Mouse (Mus musculus) embryo, embryonic 11 days (tissue): Measurements from ENCODE around the gene Insl5.

Source experiments
- DNase-seq: peaks from one replicate; pipeline ENCODE4 v3.0.0-alpha.2; 2015

The Insl5 gene

DNA sequence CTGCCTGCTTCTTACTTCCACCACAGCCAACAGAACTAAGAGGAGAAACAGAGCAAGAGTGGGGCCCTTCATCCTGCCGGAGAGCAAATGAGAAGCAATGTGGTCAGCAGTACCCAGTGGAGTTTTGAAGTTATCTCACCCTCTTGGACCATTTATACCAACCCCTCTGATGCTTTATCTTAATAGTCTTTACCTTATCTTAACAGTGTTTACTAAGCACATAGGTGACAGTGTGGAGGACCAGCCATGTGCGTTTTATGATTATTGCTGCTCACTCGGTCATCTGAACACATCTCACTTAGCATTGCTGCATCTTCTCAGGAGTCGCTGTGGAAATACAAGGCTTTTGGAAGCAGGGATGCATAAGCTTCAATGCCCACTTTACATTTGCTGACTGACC is at the start of gene Insl5:
TSS of gene Insl5 (minus strand) at position 222 of the 400 bp plus-strand sequence.
- no peak for DNase-seq

GRCm38 (mm10) chr4:103070631-103071030 is 44.0 kb upstream of the Insl5 start:
- peak; percentile 9 for DNase-seq

DNA sequence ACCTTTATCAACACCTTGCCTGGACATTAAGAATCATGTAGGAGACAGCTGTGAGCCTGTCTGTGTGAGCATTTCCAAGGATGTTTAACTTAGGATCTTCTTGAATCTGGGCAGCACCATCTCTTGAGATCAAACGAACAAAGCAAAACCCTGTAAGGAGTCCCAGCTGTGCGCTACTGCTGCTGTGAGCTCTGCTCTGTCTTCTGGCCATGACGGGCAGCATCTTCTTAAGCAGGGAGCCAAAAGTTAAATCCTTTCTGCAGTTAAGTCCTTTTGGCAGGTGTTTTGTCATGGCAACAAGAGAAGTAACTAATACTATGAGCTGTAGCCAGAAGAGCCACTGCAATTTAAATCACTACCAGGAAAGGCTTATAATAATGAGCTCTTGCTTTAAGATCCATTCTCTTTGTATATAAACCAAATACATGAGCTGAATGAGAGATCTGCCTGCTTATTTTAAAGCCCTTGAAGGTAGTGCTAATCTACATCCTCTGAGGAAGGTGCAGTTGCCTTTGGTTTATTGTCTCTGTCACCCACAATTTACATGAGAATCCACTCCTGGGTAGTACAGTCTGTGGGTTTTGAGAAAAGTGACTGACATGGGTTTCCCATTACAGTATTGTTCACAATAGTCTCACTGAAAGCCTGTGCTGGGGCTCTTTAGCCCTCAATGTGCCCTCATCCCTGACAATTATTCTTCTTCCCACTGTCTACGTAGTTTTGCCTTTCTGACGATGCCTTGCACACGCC is 41.4 kb upstream of the Insl5 start:
- no peak for DNase-seq

- DNase-seq: no peak
These were observed 38.3 kb upstream of the Insl5 start for GRCm38 (mm10) chr4:103064976-103065375.

DNA sequence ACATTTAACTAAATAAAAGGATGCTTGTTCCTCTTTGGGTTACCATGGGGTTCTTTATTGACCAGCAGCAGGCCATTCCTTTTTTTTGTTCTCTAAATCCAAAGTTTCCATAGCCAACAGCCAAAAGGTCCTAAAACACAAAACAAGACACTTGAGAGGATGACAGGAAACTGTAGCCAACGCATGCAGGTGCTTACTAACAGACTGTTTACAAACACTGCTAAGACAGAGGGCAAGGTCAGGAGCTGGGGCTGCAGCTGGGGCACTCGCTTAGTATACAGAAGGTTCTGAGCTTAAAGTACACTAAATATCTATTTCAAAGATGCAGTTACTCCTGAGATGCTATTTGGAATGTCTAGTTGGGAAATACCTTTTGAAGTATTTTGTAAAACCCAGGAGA is 37.8 kb upstream of the Insl5 start:
- no peak for DNase-seq

DNA sequence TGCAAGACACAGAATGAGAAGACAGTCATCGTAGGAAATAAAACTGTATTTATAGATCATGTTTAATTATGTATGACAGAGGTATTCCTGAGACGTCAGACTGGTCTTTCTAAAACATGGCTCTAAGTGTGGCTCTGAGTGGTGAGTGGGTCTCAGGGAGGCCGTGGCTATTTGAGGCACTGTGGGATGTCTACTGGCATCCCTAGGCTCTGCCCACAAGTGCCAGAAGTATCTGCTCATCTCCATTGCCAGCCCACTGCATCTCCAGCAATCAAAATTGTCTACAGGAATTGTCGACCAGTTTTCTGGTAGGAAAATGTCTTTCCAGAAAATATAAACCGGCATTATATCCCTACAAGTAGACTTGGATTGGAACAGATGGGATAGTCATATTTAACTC is 30.3 kb upstream of the Insl5 start:
- no peak for DNase-seq

DNA sequence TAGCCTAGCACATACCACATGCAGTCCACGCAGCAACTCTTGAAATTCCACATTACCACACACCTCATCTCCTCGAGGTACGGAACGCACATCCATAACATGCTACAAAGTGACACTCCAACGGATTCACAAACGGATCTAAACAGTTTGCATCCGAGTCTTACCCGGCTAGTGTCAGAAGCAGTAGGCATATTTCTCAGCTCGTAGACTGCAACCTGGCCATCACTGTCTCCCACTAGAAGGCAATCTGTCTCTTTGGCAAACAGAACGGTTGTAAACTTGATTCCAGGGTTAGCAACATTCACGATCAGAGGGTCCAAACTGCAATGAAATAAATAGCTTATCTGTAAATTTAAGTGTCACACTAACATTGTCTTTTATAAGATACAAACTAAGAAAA is 21.4 kb upstream of the Insl5 start:
- DNase-seq: no peak

- DNase-seq: no peak
These were observed 16.4 kb upstream of the Insl5 start for GRCm38 (mm10) chr4:103042997-103043396.

DNA sequence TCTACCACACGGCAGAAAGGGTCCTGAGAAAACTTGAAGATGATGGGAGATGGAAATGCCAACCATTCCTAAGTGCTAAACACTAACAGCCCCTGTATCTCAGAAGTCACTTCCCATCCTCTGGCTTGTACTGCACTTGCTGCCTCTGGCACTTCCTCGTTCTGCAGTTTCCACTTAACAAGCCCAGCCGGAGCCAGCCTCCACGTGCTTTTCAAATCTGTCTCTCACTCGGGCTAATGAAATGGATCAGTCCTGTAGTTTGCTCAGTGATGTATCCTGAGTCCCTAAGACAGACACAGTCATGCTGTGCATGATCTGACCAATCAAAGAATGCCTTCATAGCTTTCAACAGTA is 13.2 kb upstream of the Insl5 start:
- no peak for DNase-seq

DNA sequence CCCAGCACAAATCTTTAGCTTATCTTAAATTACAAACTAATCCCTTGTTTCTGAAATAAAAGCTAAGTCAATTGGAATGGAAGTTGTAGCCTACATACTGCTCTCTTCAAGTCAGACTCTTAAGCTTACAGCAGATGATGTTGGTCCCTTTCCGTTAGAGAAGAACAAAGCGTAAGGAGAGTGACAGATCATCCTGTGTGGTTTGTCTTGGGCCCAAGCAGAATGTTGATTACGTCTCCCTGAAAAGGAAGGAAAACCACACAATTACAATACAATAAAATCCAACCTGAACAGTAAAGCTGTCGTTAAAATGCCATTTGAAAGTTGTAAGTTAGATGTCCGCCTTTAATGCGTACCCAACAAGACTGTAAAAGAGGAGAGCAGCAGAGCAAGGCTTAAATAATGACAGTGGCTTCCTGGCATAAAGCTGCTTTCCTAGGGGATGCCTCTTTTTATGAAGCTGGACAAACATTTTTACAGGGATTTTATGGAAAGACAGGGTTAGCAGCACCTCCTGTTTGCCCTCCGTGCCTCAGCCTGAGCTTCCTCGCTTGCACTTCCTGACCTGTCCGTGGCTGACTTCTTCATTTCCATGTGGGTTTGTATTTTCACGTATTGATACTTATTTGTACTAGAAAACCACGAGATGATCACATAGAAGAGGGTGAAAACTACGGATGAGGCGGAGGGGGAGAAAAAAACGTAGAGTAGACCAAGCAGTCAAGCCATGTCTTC is 12.6 kb upstream of the Insl5 start:
- DNase-seq: no peak

GRCm38 (mm10) chr4:103028177-103029088 is 1.8 kb upstream of the Insl5 start:
- peak; percentile 27 for DNase-seq

- no peak for DNase-seq
These were observed 1.1 kb upstream of the Insl5 start for GRCm38 (mm10) chr4:103027745-103028144.

DNA sequence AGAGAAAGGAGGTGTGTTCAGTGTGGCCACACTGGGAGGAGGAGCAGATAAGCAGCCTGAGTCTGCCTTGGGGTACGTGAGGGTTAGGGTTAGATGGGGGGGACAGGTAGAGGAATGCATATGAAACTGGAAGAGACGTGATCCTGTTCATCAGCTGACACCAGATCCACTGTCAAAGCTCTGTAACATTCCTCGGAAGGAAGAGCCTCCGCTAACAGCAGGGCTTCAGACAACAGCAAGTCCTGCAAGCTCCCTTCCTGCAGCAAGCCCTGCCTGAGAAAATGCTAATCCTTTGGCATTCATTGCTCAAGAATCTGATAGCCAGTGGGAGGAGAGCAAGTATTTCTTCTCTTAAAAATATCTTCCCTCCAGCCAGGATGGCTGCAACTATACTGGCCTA is 13.2 kb downstream of the Insl5 start:
- DNase-seq: peak; percentile 49

GRCm38 (mm10) chr4:103011823-103012222 is 14.8 kb downstream of the Insl5 start:
- peak; percentile 44 for DNase-seq

- no peak for DNase-seq
These were observed 15.9 kb downstream of the Insl5 start for GRCm38 (mm10) chr4:103010734-103011133.

- peak; percentile 31 for DNase-seq
These were observed 19.7 kb downstream of the Insl5 start for GRCm38 (mm10) chr4:103006943-103007418.

DNA sequence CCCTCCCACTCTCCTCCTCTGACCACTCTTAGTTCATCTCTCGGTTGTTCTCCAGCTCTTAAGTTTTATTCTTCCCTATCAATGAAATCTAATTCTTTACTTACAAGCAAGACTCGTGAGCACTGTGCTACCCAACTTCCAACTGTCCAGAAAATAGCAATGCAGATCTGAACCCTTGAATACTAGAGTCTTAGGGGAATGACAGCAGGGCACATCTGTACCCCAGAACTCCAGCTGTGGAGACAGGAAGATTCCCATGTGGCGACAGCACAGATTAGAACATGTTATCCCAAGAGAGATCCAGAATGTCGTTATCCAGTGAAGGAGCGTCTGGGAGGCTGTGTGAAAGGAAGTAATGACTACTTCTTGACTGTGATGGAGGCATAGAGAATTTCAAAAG is 20.4 kb downstream of the Insl5 start:
- no peak for DNase-seq

GRCm38 (mm10) chr4:103005190-103005945 is 21.3 kb downstream of the Insl5 start:
- DNase-seq: peak; percentile 81

DNA sequence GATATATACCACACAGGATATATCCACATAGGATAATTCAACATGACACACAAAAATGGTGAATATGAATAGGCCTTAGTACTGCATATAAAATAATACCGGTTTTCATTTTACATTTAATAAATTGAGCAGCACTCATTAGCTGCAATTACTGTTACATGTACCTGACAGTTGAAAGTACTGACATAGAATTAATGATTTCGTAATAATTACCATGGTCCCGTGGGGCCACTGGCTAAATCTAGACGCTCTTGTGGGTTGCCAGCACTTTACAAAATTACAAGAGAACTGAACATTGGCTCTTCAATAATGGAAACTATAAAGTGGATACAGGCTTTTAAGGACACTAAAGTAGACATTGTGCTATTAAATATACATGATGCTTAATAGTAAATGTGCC is 22.0 kb downstream of the Insl5 start:
- no peak for DNase-seq

DNA sequence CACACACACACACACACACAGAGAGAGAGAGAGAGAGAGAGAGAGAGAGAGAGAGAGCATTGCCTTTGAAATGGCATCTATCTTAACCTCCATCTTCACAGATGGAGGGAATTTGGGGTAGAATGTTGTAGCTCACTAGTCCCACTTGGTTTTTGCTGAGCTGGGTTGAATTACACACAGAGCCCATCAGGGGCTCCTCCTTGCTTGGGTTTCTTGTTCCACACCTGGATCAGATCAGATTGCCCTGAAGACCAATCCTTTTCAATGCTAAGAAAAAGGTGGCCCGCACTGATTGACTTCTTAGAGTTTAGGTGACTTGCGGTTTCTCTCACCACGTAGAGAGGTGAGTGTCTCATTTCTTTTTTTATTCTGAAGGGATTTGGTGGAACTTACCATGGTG is 35.0 kb downstream of the Insl5 start:
- no peak for DNase-seq

DNA sequence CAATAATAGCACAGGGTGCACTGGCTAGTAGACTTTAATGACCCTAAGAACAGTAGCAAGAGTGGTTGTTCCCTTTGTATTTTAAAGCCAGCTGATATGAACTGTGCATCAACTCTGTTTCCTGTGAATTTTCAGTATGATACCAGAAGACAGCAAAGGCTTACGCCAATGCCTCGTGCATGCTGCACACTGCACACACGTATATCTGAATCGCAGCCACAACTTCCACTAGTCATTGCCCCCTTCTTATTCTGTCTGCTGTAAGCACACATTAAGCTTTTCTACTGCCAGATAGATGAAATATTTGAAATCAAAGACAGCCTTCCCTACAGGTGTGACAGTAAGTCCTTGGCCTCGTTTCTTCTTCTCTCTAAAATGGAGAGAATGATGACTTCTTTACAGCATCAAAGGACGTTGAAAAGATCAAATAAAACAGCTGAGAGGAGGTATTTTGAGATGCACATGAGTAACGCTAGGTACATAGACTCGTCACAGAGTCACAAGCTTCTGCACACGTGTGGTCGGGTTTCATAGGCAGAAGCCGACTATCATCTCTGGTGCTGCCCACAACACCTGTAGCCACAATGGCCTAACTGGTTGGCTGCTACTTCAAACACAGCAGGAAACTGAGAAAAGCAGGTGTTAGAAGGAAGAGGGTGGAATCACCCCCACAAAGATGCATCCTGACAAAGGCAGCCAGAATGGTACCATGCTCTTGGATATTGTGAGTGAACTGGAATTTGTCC is 35.9 kb downstream of the Insl5 start:
- DNase-seq: no peak

DNA sequence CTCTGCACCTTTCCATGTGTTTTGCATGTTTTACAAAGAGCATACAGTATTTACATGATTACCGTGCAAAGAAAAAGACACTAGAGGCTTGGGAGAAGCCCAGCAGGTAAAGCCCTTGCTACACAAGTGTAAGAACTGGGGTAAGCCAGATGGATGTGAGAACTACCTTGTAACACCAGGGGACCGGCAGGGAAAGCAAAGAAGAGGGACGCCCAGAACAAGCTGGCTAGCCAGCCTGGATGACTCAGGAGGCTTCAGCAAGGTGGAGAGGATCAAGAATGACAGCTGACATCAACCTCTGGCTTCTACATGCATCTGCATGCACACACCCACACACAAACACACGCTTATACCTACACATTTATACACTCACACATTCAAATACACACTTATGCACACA is 36.6 kb downstream of the Insl5 start:
- DNase-seq: no peak
